Mouse (Mus musculus) ES-Bruce4 (cell line): ENCODE results near the gene Zmynd19.

Experiments
- CTCF ChIP-seq: IDR thresholded peaks from one replicate; pipeline ENCODE4 v1.8.1; 2011; ENCODE audit warnings: low read depth, low read length
- EP300 ChIP-seq: IDR thresholded peaks from 2 replicates; pipeline ENCODE4 v1.6.1; 2011; ENCODE audit warnings: low read depth, low read length; ENCODE audit not compliant: insufficient read depth

GRCm38 (mm10) chr2:24929593-24929992 is 20.0 kb upstream of the Zmynd19 start:
- no peak for TF ChIP-seq EP300
- TF ChIP-seq CTCF, result no peak
